Mouse (Mus musculus) megakaryocyte, embryonic 14.5 days (primary cell): ENCODE measurements around the gene Asb15.

Source experiments
- FLI1 ChIP-seq: IDR thresholded peaks from 2 replicates; pipeline ENCODE4 v1.6.1; 2012; ENCODE audit warnings: low read length, inconsistent platforms, mixed read lengths
- GATA1 ChIP-seq: IDR thresholded peaks from 3 replicates; pipeline ENCODE4 v1.6.1; 2012; ENCODE audit warnings: mixed read lengths, low read length, inconsistent platforms, borderline replicate concordance

- no peak for TF ChIP-seq FLI1
- TF ChIP-seq GATA1, result no peak
Measured at GRCm38 (mm10) chr6:24613346-24613745, 85.4 kb downstream of the Asb15 start.
